Mouse (Mus musculus) bone marrow macrophage, adult 2 months (primary cell): ENCODE measurements around the gene Kcnc4.

Experiments used
- CTCF ChIP-seq: IDR thresholded peaks from 2 replicates; pipeline ENCODE4 v1.5.1; 2012; ENCODE audit warnings: low read depth, mild to moderate bottlenecking, low read length, moderate library complexity
- POLR2A ChIP-seq: IDR thresholded peaks from 2 replicates; pipeline ENCODE4 v1.6.1; 2012; ENCODE audit warnings: mild to moderate bottlenecking, low read depth, low read length, borderline replicate concordance

DNA sequence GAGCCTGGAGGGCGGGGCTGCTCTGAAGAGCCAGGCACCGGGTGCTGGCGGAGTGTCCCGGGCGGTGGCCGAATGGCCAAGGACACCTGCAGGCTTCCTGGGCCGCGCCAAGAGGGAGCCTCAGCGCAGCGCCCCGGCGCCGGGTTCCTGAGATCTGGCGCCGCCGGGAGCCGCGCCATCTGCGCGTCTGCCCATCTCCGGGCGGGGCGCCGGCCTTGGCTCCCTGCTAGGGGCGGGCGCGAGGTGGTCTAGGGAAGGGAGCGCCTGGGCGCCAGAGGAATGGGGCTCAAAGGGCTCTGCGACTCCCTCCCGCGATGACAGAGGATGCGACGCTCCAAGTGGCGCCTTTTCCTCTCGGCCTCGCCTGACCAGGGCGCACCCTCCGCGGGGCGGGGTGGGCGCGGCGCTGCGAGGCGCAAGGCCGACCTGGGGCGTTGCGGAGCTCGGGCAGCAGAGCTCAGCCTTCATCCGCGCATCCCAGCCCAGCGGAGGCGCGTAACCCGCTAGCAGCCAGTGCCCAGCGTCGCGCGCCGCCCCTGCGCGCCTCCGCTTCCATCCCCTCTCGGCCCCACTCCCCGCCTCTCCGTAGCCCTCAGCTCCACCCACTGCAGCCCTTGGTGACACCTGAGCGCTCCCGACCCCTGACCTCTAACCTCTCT lies 550 bp upstream of the Kcnc4 start:
- TF ChIP-seq CTCF (no peak), POLR2A (no peak)
